Mouse (Mus musculus) embryonic facial prominence, embryonic 11.5 days (tissue): ENCODE data around the gene Ikbip. TPM values are rescaled to one million over a fixed set of nuclear protein-coding genes. Genes with fewer than 3 reads are reported as not detected.

Experiments used
- ATAC-seq: fragments of 200-750 bp; cut with Nextera tagmentation; replicated peaks from 2 replicates; pipeline ENCODE4 v1.8.0; 2017; ENCODE audit warnings: low read depth; ENCODE audit not compliant: insufficient number of reproducible peaks, low FRiP score, low TSS enrichment
- DNase-seq: peaks from one replicate; pipeline ENCODE4 v3.0.0-alpha.2; 2015; ENCODE audit warnings: low spot score
- H3K27ac ChIP-seq: fragments of 300-500 bp; sonication (generic); replicated peaks from 2 replicates; pipeline ENCODE4 v1.5.1; 2014; ENCODE audit warnings: mild to moderate bottlenecking, low read depth, low read length, control low read depth
- H3K27me3 ChIP-seq: fragments of 300-500 bp; sonication (generic); 2 replicates; pipeline ENCODE4 v1.6.1; 2014; ENCODE audit warnings: mild to moderate bottlenecking, low read length, moderate library complexity, mixed read lengths; ENCODE audit not compliant: control insufficient read depth, insufficient read depth
- H3K36me3 ChIP-seq: fragments of 300-500 bp; sonication (generic); replicated peaks from 2 replicates; pipeline ENCODE4 v1.6.1; 2014; ENCODE audit warnings: low read depth, mild to moderate bottlenecking, low read length, moderate library complexity, mixed read lengths; ENCODE audit not compliant: control insufficient read depth, insufficient read depth
- H3K4me1 ChIP-seq: fragments of 300-500 bp; sonication (generic); 2 replicates; pipeline ENCODE4 v1.6.1; 2014; ENCODE audit warnings: low read length, mixed read lengths; ENCODE audit not compliant: control insufficient read depth, insufficient read depth
- H3K4me2 ChIP-seq: fragments of 300-500 bp; sonication (generic); 2 replicates; pipeline ENCODE4 v1.6.1; 2014; ENCODE audit warnings: low read depth, mild to moderate bottlenecking, control low read depth, low read length, moderate library complexity
- H3K4me3 ChIP-seq: fragments of 300-500 bp; sonication (generic); 2 replicates; pipeline ENCODE4 v1.5.1; 2014; ENCODE audit warnings: low read depth, low read length, control low read depth
- H3K9ac ChIP-seq: fragments of 300-500 bp; sonication (generic); replicated peaks from 2 replicates; pipeline ENCODE4 v1.6.1; 2014; ENCODE audit warnings: mild to moderate bottlenecking, control low read depth, low read length
- H3K9me3 ChIP-seq: fragments of 300-500 bp; sonication (generic); replicated peaks from 2 replicates; pipeline ENCODE4 v1.6.1; 2016; ENCODE audit warnings: mild to moderate bottlenecking, low read length, inconsistent platforms, mixed read lengths; ENCODE audit not compliant: control insufficient read depth
- WGBS: fragments of 180-500 bp; shearing (Covaris S2); extraction: QIAGEN DNeasy Blood & Tissue Kit; methylation state at CpG from one replicate; pipeline ENCODE4 v1.1.7; 2014; 5-methylcytosine and 5-hydroxymethylcytosine counted together
- polyA plus RNA-seq: library from polyadenylated mRNA; unstranded; fragments of >200 nt; fragmentation: Nextera tagmentation; extraction: Ambion mirVana; gene quantifications from 2 replicates; pipeline ENCODE4 v1.2.1, GENCODE M21; 2014

Ikbip gene
- polyA plus RNA-seq, result 29.4 and 31.1 TPM in 2 replicates

DNA sequence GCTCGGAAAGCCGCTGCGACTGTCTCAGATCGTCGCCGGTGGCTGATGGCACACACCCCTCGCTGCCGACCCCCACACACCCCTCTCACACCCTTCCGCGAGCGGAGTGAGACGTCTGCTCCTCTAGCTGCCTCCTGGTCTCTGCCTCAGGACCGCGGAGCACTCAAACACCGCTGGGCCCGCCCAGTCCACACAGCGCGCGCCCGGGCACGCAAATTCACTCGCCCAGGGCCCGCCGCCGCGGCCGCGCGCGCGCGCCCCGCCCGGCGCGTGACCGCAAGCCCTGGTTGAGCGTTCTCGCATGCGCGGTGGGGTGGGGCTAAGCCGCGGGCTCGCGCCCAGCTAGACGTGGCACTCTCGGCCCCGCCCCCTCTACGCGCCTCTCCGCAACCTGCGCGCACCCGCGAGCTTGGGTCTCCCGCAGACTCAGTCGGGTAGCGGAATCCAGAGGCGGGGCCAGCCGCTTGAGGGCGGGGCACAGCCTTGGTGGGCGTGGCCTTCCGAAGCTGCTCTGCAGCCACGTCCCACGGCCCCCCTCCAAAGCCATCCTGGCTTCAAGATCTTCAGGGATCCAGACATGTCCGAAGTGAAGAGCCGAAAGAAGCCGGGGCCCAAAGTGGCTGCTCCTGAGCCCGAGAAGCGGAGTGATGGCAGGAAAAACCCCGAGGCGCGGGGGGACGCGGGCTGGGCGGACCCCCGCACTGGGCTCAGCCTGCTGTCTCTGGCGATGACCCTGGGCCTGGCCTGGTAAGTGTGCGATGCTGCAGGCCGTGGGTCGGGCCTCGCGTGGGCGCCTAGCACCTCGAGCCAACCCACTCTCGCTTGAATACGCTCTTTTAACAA, at the start of gene Ikbip, which contains the start of gene Apaf1:
TSS of gene Ikbip (plus strand) at position 391 of the 843 bp plus-strand sequence.
TSS of gene Apaf1 (minus strand) at position 221 of the 843 bp plus-strand sequence.
- Histone ChIP-seq H3K9me3 (no peaks in the 10 kb centered on the region), H3K4me1 (no peaks in the 10 kb centered on the region), H3K27me3 (no peaks in the 10 kb centered on the region), H3K27ac (peak within 1 kb of the TSS; percentile 84), H3K4me2 (peak within 1 kb of the TSS; percentile 66), H3K4me3 (peak within 1 kb of the TSS; percentile 86), H3K9ac (peak within 1 kb of the TSS; percentile 89), H3K36me3 (no peaks in the 10 kb centered on the region)
- DNase-seq (peak; percentile 99), ATAC-seq (peak; percentile 96)
- WGBS, result under 1% methylated on average over 87 of the region's 87 CpGs

DNA sequence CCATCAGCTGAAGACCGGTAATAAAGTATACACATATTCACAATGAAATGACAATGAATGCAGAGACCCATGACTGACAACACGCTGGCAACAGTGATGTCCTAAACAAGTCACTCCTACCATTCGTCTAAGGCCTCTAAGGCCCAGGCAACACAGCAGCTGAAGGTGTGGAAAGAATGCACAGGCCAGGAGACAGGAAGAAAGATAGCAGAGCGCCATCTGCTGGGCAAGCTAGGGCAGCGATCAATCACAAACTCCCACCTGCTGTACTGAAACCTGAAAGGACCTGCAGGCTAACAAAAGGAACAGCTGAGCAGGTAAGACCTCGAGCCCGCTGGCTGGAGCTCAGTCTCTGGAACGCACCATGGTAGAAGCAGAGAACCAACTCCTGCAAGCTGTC, 48.8 kb upstream of the Ikbip start:
- H3K4me2 ChIP-seq, result no peak overlapping the region
- no peaks in the 10 kb centered on the region; the same call in 1 of the 2 replicates for H3K36me3 ChIP-seq
- no peaks in the 10 kb centered on the region for H3K27me3 ChIP-seq
- H3K4me3 ChIP-seq, result no peak overlapping the region
- H3K9me3 ChIP-seq, result no peaks in the 10 kb centered on the region
- no peak overlapping the region for H3K9ac ChIP-seq
- 23% methylated on average over 8 of the region's 8 CpGs for WGBS
- H3K4me1 ChIP-seq, result no peaks in the 10 kb centered on the region
- peak; percentile 73 for DNase-seq
- 0 out of 2 replicates have a peak, but pooled peaks have one; percentile 32 for ATAC-seq
- no peak overlapping the region for H3K27ac ChIP-seq

GRCm38 (mm10) chr10:91049696-91050095, 33.0 kb upstream of the Ikbip start:
- no peak for ATAC-seq
- Histone ChIP-seq H3K36me3 (no peaks in the 10 kb centered on the region), H3K9me3 (no peaks in the 10 kb centered on the region), H3K27ac (no peak overlapping the region), H3K4me3 (no peak overlapping the region), H3K9ac (no peak overlapping the region), H3K4me2 (no peak overlapping the region), H3K27me3 (no peaks in the 10 kb centered on the region), H3K4me1 (no peaks in the 10 kb centered on the region)
- no peak for DNase-seq
- WGBS, result 91% methylated on average over 4 of the region's 4 CpGs

GRCm38 (mm10) chr10:91051156-91051555, 31.6 kb upstream of the Ikbip start:
- DNase-seq, result no peak

DNA sequence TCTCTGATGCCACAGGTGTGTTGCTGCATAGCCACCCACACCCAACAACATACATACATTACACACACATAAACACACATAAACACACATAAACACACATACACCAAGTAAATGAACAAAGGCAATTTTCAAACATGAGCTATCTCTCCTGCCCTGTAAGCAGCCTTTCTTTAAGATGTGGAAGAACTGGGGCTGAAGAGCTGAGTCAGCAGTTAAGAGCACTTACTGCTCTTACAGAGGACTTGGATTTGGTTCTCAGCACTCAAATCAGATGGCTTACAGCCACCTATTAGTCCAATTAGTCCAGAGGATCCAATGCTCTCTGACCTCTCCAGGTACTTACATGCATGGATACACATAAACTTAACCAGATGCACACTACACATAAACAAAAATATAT, 30.0 kb upstream of the Ikbip start:
- Histone ChIP-seq H3K36me3 (no peaks in the 10 kb centered on the region), H3K4me1 (no peaks in the 10 kb centered on the region), H3K27ac (no peak overlapping the region), H3K4me3 (no peak overlapping the region), H3K4me2 (no peak overlapping the region), H3K9ac (no peak overlapping the region), H3K9me3 (no peaks in the 10 kb centered on the region), H3K27me3 (no peaks in the 10 kb centered on the region)
- ATAC-seq (no peak), DNase-seq (no peak)

More at GRCm38 (mm10) chr10:91051156-91051555, 31.6 kb upstream of the Ikbip start:
- Histone ChIP-seq H3K27ac (no peak overlapping the region), H3K9ac (no peak overlapping the region), H3K27me3 (no peaks in the 10 kb centered on the region), H3K9me3 (no peaks in the 10 kb centered on the region), H3K4me2 (no peak overlapping the region), H3K4me3 (no peak overlapping the region), H3K36me3 (no peaks in the 10 kb centered on the region), H3K4me1 (no peaks in the 10 kb centered on the region)
- 98% methylated on average over 3 of the region's 3 CpGs for WGBS
- ATAC-seq, result no peak

- Histone ChIP-seq H3K27me3 (no peaks in the 10 kb centered on the region), H3K27ac (no peak overlapping the region), H3K4me3 (no peak overlapping the region), H3K4me2 (no peak overlapping the region), H3K4me1 (no peaks in the 10 kb centered on the region), H3K9me3 (no peaks in the 10 kb centered on the region), H3K9ac (no peak overlapping the region), H3K36me3 (no peaks in the 10 kb centered on the region; the same call in 1 of the 2 replicates)
- 44% methylated on average over 5 of the region's 5 CpGs for WGBS
- ATAC-seq (no peak), DNase-seq (peak; percentile 19)
These were observed 22.0 kb upstream of the Ikbip start for GRCm38 (mm10) chr10:91060742-91061141.

- Histone ChIP-seq H3K36me3 (peaks cover 5% of the 10 kb centered on the region), H3K9me3 (no peaks in the 10 kb centered on the region), H3K4me2 (no peak overlapping the region), H3K4me3 (no peak overlapping the region), H3K9ac (no peak overlapping the region), H3K27me3 (no peaks in the 10 kb centered on the region), H3K27ac (no peak overlapping the region), H3K4me1 (no peaks in the 10 kb centered on the region)
- no peak for ATAC-seq
- DNase-seq, result no peak
- 92% methylated on average over 6 of the region's 6 CpGs for WGBS
These were observed 20.4 kb upstream of the Ikbip start for GRCm38 (mm10) chr10:91062355-91062754.

- Histone ChIP-seq H3K27me3 (no peaks in the 10 kb centered on the region), H3K27ac (no peak overlapping the region), H3K4me3 (no peak overlapping the region), H3K9me3 (no peaks in the 10 kb centered on the region), H3K36me3 (no peaks in the 10 kb centered on the region; the same call in 1 of the 2 replicates), H3K4me2 (no peak overlapping the region), H3K9ac (no peak overlapping the region), H3K4me1 (no peaks in the 10 kb centered on the region)
- 77% methylated on average over 1 of the region's 1 CpGs for WGBS
- ATAC-seq, result no peak
- DNase-seq, result peak; percentile 27
These were observed 11.0 kb upstream of the Ikbip start for GRCm38 (mm10) chr10:91071768-91072167.
